Mouse (Mus musculus) adrenal gland (tissue): ENCODE results near the gene 4922502D21Rik.
"Not testable (repeated sequence)": the region's sequence is repeated elsewhere in the genome, so short reads cannot be mapped to it uniquely, and the experiment has no call there.

Source experiments
- intact Hi-C: fragments of 180-260 bp; cut with DNase I; formaldehyde crosslinking; loops from one replicate; pipeline ENCODE4 v1.15.1; 2025
- long read RNA-seq, 2 experiments: library from polyadenylated mRNA; unstranded; transcript quantifications; one replicate each; pipeline ENCODE4 v2.0.0; 2020; ENCODE audit warnings: borderline replicate concordance in 1 of 2; ENCODE audit not compliant: insufficient replicate concordance in 1 of 2

4922502D21Rik gene
- long read RNA-seq, experiment 1 = 0 reads
- long read RNA-seq, experiment 2 = 0 reads

- intact Hi-C loops = no loop called here
Observed at GRCm38 (mm10) chr6:129331610-129332009, at the start of gene 4922502D21Rik. Gene 4922502D21Rik, minus strand, starts transcription at chr6:129331796.

DNA sequence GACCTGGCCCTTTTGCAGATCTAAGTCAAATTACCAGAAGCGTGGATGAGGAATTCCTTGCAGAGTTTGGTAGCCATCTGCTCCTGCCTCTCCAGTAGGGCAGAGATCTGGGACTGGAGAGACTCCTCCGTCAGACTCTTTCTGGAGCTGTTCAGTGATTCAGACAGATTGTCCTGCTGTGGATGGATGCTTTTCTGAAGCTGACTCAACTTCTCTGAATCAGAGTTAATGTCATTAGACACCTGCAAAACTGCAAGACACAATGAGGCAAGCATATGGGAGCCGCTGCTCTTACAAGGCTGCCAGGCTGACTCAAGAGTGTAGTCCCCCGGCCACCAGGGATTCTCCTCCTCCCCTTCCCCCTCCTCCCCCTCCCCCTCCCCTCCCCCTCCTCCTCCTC, 48.9 kb upstream of the 4922502D21Rik start:
- intact Hi-C loops = no loop called here

- intact Hi-C loops = no loop called here
Observed at GRCm38 (mm10) chr6:129374937-129375471, 43.4 kb upstream of the 4922502D21Rik start.

- intact Hi-C loops = loop anchor here (5.0 to 10.0 kb wide), 2 partner anchors 102 to 515 kb away; no protein-coding TSS in a partner anchor
Observed at GRCm38 (mm10) chr6:129369374-129370132, 38.0 kb upstream of the 4922502D21Rik start.

DNA sequence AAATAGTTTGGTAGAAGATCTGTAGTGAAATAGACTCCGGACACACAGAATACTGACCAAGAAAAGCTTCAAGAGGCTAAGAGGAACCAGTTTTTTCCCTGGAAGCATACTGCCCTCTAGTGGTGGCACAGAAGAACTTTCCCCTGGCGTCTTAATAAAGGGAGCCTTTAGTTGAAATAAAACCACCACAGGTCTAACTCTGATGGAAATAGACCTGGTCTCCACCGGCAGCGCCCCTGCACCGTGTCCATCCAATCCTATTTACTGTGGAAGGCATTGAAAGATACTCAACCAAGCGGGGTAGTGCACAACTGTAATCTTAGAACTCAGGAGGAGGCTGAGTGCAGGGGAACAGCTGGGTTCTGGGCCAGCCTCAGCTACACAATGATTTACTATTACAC, 34.4 kb upstream of the 4922502D21Rik start:
- intact Hi-C loops = loop anchor here (5.0 to 10.0 kb wide), 2 partner anchors 99 to 511 kb away; no protein-coding TSS in a partner anchor

GRCm38 (mm10) chr6:129363942-129364341, 32.3 kb upstream of the 4922502D21Rik start:
- intact Hi-C loops = loop anchor here (10.0 kb wide), 1 partner anchor 509 kb away; no protein-coding TSS in a partner anchor

DNA sequence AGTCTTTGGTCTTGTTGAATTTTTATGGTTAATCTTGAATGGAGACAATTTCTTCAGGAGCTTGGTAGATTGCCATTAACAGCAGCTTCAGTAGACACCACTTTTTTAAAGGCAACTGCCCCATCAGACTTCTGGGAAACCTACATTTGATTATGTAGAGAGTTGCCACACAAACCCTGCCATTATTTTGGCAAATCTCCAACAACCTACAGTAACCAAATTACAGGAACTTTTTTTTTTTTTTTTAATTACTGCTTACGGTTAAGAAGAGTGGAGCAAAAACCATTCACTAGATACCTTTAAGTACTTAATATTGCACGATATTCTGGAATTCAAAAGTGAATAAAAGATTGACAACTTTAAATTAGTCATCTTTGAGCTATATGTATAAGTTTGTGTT, 27.9 kb upstream of the 4922502D21Rik start:
- intact Hi-C loops = no loop called here

GRCm38 (mm10) chr6:129356430-129356829, 24.8 kb upstream of the 4922502D21Rik start:
- intact Hi-C loops = no loop called here

DNA sequence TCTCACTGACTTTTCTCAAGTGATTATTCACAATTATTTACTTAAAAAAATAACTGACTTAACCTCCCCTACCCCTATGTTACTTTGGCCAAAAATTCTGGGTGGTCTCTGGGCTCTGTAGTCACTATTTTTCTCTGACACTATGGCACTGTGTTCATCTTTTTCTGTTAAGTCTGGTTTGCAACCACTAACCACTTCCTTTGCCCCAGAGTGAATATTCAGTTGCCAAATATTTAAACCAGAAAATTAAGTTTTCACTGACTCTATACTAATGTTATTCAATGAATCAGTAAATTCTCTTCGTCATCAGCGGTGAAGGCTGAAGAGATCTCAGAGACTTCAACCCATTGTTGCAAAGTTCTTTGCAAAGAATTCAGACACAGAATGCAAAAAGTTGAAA, 24.2 kb upstream of the 4922502D21Rik start:
- intact Hi-C loops = no loop called here

DNA sequence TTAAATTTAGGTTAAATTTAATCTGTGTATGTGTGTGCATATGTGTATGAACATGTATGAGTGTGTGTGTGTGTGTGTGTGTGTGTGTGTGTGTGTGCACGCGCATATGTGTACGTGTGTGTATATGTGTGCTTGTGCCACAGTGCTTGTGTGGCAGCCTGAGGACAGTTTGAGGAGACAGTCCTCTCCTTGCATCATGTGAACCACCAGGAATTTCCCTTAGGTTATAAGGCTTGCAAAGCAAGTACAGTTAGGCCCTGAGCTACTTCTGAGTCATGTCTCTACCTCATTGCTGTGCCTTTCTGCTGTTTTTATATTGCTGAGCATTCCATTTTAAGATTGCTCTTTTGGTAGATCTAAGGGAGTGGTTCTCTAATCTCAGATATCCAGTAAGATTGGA, 19.5 kb upstream of the 4922502D21Rik start:
- intact Hi-C loops = no loop called here

DNA sequence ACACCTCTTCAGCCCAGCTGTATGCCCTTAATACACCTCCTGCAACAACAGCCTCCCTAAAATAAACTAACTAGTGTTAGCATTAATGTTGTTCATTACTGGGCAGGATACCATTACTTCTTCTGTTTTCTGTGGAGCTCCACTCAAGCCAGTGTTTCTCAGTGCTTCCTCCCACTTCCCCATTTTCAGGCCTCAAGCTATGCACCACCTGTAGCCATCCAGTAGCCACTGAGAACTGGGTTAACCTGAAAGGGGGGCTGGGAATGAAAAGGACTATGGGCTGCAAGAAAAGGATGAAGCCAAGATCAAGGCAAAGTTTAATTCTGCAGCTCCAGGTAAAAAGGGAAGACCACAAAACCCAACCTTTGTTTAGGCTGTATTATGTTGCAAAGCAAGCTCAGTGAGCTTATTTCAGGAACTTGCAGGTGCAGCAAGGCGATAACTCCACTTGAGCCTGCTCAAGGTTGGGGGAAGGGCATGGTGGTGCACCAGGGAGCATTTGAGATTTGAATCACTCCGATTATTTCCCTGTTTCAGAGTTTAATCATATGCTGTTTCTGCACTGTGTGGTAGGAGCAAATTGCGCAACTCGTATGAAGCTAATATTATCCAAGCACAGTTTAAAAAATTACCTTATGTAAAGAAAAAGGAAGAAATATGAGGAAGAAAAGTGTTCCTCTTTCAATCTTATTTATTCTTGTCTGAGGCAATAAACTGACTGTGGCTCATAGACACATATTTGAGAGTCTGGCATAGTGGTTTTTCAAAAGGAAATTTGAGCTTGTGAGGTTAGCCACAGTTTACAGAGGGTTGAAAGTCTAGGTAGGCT, 18.1 kb upstream of the 4922502D21Rik start:
- intact Hi-C loops = no loop called here

DNA sequence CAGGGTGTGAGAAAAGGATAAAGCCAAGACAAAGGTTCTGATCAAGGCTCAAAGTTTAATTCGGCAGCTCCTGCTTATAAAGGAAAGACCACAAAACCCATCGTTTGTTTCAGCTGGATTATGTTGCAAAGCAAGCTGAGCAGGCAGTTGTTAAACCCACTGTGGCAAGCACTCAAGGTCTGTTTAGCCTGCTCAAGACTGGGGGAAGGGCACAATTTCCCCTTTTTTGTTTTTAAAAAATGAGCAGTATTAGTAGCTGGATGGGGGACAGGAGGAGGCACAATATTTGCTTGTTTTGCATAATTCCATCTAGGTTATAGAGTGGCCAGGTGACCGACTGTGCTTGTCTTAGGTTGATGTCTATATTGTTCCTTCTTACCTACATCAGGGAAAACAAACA, 12.8 kb upstream of the 4922502D21Rik start:
- intact Hi-C loops = no loop called here

- intact Hi-C loops = not testable (repeated sequence)
Observed at GRCm38 (mm10) chr6:129342391-129342790, 10.8 kb upstream of the 4922502D21Rik start, which contains the start of gene Clec12a. Gene Clec12a, plus strand, starts transcription at chr6:129342691.

- intact Hi-C loops = no loop called here
Observed at GRCm38 (mm10) chr6:129337751-129338150, 6.2 kb upstream of the 4922502D21Rik start.

GRCm38 (mm10) chr6:129333674-129334078, 2.1 kb upstream of the 4922502D21Rik start:
- intact Hi-C loops = no loop called here

DNA sequence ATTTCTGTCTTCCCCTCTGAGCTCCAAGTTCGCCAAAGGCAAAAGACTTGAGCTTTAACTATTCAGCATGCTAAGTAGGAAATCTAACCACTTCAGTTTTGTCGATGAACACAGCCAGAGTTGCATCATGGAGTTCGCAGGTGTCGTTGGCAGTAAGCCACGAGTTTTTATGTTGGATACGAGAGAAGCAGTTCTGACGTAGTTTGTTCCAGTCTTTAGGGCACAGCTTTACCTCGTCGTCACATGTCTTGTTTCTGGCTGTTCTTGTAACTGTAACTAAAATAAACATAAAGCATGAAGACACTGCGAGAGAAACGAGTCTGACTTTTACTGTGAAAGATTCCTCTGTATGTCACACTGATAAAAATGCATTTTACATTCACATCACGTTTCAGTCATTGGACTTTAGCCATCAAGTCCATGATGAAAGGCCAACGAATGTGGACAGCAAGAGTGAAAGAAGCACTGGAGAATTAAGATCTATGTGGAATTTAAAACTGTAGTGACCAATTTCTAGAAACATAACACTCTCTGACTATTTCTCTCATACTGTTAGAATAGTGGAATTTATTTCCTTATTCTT, 4.9 kb downstream of the 4922502D21Rik start:
- intact Hi-C loops = no loop called here

- intact Hi-C loops = no loop called here
Observed at GRCm38 (mm10) chr6:129326016-129326415, 5.6 kb downstream of the 4922502D21Rik start.

DNA sequence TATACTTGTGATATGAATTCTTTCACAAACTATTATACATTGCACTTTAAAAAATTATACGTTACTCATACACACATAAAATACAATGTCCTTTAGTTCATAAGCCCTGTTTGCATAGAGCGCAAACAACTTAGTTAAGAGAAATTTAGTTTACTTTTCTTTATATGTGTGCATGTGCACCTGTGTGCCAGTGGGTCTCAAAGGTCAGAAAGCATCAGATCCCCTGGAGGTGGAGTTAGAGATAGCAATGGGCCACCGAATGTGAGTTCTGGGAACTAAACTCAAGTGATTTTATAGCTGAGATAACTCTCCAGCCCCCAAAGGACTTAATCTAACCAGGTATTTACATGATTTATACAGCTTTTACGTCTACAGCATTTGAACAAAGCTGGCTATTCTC, 12.3 kb downstream of the 4922502D21Rik start:
- intact Hi-C loops = no loop called here

GRCm38 (mm10) chr6:129318395-129318794, 13.2 kb downstream of the 4922502D21Rik start:
- intact Hi-C loops = no loop called here

DNA sequence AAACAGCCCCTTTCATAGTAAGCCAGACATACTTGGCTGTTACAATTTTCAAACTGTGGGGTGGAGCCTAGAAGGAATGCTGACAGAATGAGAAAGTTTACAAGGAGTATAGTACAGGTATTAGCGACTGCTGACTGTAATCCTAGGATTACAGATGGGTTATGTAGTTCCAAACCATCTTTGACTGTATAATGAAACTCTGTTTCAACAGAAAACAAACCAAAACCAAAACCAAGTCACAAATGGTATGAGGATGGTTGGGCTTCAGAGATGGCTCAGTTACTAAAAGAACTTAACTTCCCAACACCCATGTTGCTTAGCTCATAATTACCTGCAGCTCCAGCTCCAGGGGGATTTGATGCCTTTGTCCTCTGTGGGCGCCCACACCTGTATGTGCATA, 15.1 kb downstream of the 4922502D21Rik start:
- intact Hi-C loops = no loop called here

DNA sequence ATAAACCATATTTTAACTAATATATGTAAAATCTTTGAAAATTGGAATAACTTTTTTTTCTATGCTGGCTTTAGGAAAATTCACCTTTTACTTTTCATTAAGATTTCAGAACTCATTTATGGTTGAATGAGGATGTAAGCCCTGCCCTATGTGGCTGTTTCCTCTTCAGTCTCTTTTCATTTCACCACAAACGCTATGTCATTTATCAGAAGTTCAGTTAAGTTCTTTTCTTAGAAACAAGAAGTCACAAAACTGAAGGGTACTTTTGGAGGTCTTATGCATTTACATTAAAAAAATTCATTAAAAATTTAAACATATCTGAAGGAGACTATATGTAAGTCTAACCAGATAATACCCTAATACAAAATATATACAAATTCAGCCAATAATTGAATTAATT, 15.9 kb downstream of the 4922502D21Rik start:
- intact Hi-C loops = no loop called here
